Mouse (Mus musculus) heart, adult 10 weeks (tissue): ENCODE measurements around the gene 1700010B08Rik. TPM values are rescaled to one million over a fixed set of nuclear protein-coding genes. Genes with fewer than 3 reads are reported as not detected.

ENCODE experiments used
- polyA plus RNA-seq: library from polyadenylated mRNA; stranded (reverse); fragments of 350-450 nt; fragmentation: Illumina TruSeq; extraction: RNeasy Lipid Tissue Mini Kit (QIAGEN cat#74804); gene quantifications from one replicate; pipeline ENCODE4 v1.2.3, GENCODE M21; 2014; ENCODE audit warnings: low read depth, low replicate concordance

1700010B08Rik gene
- polyA plus RNA-seq = not detected

GRCm38 (mm10) chr2:173719115-173719514, at the start of gene 1700010B08Rik:
Gene 1700010B08Rik (plus strand): TSS chr2:173719415.

GRCm38 (mm10) chr2:173737222-173737989, 18.2 kb downstream of the 1700010B08Rik start, which contains the start of gene Vapb:
Gene Vapb (plus strand): TSS chr2:173737511.

Other genes starting within 250 kb of the 1700010B08Rik start
- gene 1700021F07Rik, start 196.8 kb upstream of the 1700010B08Rik start, polyA plus RNA-seq = not detected
- not detected for gene Ankrd60, start 141.1 kb upstream of the 1700010B08Rik start, polyA plus RNA-seq
- gene Rab22a, start 59.7 kb upstream of the 1700010B08Rik start, polyA plus RNA-seq = 22.5 TPM
- gene Vapb, start 18.1 kb downstream of the 1700010B08Rik start, polyA plus RNA-seq = 85.6 TPM